Mouse (Mus musculus) CD4-positive, CD25-positive, alpha-beta regulatory T cell, adult 4 months (primary cell): ENCODE data around the gene Nectin1. TPM values are rescaled to one million over a fixed set of nuclear protein-coding genes. Genes with fewer than 3 reads are reported as not detected.

Experiments used
- ATAC-seq: one replicate; pipeline ENCODE4 v1.8.0; 2017
- polyA plus RNA-seq, 2 experiments: library from polyadenylated mRNA; unstranded; fragments of 100-300 nt; shearing (Covaris generic); gene quantifications; one replicate each; pipeline ENCODE4 v1.2.1; 2017

The Nectin1 gene
- polyA plus RNA-seq, 2 experiments from 2014 or later = 0.34 to 0.48 TPM

GRCm38 (mm10) chr9:43768779-43769178, 25.0 kb downstream of the Nectin1 start:
- ATAC-seq = no peak

- no peak for ATAC-seq
These were observed 25.4 kb downstream of the Nectin1 start for GRCm38 (mm10) chr9:43769228-43769627.

- ATAC-seq = no peak
These were observed 26.2 kb downstream of the Nectin1 start for GRCm38 (mm10) chr9:43769940-43770339.

DNA sequence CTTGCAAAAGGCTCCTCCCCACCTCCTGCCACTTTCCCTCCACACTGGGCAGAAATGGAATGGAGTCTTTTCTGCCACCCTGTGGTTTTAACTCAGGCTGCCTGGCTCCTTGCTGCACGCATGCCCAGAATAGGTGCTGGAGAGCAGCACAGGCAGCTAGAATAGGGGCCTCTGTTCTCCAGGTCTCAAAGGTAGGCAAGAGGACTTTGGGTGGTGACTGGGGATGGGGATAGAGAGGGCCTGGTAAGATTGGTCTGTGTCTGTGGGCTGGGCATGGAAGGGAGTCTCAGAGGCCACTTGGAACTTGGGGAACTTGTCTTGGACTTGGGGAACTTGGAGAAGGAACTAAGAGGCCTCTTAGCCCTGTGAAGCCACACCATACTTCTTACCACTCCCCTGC, 27.3 kb downstream of the Nectin1 start:
- ATAC-seq = no peak

DNA sequence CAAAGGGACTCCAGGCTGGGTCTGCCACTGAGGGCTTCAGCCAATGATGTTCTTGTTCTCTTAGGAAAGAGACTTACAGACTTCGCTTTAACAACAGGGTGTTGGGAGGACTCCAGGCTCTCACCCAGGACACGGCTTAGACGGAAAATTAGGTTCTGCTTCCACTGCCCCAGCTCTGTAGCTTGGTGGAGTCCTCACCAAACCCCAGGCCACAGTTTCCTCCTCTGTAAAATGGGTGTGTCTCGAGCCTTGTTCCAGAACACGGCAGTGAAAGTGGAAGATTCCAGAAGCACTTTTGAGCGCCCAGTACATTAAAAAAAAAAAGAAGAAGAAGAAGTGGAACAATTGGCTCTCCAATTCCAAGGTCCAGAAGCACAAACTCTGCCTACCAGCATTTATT, 28.7 kb downstream of the Nectin1 start:
- ATAC-seq = no peak

GRCm38 (mm10) chr9:43773521-43773920, 29.7 kb downstream of the Nectin1 start:
- no peak for ATAC-seq

DNA sequence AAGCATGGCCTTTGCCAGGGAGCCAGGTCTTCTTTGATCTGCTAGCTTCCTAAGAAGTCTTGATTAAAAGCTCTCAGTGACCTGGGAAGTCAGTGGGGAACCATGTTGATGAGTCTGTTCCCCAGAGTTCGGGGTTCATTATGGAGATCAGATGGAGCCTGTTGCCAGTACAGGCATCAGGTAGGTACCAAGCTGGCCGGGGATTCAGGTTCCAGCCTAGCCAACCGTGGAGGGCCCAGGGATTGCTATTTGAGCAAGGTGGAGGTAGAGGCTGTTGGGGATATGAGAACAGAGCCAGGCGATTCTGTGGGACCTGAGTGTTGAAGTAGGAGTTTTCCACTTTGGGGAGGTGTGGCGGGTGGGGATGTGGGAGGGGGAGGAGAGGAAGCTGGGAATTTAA, 30.6 kb downstream of the Nectin1 start:
- no peak for ATAC-seq

DNA sequence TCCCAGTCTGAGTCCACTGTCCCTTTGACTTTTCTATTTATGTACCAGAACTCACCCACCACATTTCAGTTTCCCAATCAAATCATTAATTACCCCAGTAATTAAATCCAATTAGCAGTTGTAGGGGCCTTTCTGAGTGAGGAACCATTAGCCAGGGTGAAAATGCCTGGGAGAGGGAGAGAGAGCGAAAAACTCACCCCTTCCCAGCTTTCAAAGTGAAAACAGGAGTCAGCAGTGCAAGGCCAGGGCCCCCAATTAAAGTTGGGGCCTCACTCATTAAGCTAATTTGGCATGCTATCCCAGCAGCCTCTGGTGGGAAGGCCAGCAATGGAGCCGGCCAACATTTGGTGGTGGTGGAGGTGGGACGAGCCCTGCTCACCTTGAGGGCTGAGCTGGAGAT, 32.4 kb downstream of the Nectin1 start:
- ATAC-seq = no peak

DNA sequence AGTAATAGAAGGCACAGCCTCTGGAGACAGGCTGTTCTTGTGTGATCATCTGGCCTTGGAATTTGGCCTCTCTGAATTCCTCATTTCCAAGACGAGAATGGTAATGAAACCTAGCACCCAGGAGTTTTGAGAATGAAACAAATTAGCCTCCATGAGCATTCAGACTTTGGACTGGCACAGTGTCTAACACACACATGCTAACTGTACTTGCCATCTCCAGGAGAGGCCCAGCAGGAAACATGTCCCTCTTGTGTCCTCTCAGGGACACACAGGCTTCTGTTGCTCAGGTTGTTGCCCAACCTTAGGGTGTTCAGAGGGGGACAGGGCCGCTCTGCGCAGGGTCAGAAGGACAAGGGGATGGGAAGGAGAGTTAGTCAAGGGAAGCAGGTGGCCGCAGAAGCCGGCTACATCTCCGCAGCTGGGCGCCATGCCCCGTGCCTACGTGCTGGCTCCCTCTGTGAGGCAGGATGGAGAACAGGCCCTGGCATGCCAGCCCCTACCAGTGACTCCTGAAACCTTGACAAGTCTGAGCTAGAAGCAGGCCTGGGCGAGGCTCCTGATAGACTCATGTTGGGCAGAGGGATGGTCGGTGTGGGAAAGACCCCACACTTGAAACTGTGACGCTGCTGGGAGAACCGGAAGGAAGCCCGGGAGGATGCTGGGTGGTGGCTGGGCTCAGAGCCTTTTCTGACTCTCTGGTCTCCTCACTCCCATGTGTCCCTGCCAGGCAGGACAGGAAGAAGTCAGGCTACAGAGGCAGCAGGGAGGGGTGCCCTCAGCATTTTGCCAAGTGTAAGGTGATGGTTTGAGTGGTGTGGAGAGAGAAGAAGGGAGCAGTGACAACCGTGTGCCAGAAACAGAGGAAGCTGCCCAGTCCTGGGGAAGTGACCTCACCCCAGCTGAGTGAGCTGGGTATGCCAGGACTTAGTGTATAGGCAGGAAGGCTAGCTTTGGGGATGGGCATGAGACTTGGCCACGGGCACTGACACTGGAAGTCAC, 33.9 kb downstream of the Nectin1 start:
- no peak for ATAC-seq

GRCm38 (mm10) chr9:43780883-43781282, 37.1 kb downstream of the Nectin1 start:
- no peak for ATAC-seq

DNA sequence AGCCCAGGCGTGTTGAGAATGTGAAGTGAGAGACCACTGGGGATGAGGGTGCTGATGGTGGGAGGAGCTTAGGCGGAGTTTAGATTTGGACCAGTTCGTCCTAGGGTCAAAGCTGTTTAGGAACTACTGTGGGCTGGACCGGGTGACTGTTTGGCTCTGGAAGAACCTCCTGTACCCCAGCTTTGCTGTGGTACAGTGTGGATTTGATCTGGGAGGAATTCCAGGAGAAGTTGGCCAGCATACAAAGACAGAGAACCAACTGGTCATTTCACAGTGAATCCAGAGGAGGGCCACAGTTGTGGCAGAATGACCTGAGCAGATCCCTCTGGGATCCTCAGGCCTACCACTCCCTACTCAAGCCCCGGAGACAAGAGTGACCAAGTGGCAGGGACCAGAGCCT, 38.6 kb downstream of the Nectin1 start:
- no peak for ATAC-seq

DNA sequence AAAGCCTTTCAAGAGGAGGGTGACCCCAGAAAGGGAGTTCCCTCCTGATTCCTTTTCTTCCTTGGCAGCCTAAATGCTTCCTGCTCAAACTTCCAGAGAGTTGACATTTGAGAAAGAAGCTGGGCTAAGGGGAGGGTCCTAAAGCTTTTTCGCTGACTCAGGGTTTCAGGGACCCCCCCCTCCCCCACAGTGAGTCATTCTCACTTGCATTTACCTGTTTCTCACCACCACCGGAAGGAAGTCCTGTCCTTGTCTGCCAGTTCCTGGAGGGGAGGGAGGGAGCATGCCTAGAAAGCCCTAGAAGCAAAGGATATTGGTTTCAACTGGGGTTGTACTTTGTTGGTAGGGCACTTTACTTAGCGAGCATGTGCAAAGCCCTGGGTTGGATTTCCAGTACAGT, 40.2 kb downstream of the Nectin1 start:
- peak; percentile 37 for ATAC-seq

GRCm38 (mm10) chr9:43784841-43785240, 41.1 kb downstream of the Nectin1 start:
- ATAC-seq = no peak

GRCm38 (mm10) chr9:43787591-43787990, 43.8 kb downstream of the Nectin1 start:
- no peak for ATAC-seq

DNA sequence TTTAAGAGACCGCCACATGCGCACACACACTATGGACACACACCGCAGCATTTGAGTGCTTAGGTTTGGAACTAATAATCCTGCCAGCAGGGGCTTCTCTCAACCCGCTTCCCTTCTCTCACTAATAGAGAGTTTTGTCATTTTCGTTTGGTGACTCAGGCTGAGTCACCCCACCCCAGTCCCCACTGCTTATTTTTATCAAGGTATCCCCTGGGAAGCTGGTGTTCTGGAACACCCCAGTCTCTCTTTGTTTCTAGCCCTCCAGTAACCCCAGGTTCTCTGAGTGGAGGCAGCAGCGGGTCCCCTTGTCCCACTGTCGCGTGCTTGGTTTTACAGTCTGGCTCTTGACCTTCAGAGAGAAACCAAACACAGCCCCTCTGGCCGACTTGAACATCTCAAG, 48.9 kb downstream of the Nectin1 start:
- no peak for ATAC-seq

GRCm38 (mm10) chr9:43793411-43793810, 49.6 kb downstream of the Nectin1 start:
- no peak for ATAC-seq

DNA sequence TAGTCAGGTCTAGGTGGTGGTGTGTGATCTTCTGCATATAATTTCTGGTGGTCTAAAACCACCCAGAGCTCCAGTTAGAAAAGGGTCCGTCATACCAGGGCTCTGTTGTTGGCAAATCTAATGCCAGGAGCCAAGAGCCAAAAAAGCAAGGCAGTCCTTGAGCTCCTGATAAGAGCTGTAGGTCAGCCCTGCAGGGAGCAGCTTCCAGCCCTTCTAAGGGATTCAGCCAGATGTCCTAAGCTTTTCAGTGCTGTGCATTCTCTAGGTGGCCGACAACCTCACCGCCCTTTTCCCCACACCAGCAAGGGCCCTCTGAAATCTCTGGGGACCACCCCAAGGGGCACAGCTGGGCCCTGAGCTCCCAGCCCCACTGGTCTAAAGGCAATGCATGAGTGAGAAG, 52.2 kb downstream of the Nectin1 start:
- ATAC-seq = no peak

DNA sequence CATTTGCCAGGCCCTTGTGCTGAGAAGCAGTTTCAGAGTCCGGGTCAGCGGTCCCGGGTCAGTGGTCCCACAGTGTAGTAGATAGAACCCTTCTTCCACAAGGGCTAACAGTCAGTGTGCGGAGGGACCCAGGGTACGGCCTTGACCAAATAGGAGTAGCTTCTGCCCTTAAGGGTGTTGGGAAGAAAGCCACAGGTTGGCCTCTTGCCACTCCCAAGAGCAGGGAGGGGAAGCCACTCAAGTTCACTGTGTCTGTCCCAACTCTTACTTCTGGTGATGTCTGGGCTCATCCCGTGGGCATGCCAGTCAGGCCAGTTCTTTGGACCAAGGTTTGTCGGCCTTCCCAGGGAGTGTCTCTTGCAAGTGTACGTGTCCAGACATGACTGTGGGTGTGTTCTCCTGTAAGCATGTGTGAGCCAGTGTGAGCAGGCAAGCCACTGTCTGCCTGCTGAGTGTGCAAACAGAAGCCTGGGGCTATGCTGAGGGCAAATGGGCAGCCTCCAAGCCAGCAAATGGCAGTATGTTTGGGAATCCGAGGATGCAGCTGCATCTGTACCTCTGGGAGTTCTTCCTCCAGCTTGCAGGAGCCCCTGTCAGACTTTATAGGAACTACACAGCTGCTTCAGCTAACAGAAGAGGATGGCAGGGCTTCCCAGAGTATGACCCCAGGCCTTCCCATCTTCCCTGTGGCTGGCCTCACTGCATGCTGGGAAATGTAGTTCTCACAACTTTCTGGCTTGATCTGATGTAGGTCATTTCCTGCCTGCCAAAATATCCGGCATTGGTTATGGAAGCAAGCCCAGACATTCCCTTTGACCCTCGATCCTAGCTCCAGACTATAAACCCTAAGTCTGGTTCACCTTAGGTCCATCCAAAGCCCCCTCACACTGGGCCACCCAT, 53.3 kb downstream of the Nectin1 start:
- no peak for ATAC-seq

- no peak for ATAC-seq
These were observed 54.0 kb downstream of the Nectin1 start for GRCm38 (mm10) chr9:43797746-43798145.

DNA sequence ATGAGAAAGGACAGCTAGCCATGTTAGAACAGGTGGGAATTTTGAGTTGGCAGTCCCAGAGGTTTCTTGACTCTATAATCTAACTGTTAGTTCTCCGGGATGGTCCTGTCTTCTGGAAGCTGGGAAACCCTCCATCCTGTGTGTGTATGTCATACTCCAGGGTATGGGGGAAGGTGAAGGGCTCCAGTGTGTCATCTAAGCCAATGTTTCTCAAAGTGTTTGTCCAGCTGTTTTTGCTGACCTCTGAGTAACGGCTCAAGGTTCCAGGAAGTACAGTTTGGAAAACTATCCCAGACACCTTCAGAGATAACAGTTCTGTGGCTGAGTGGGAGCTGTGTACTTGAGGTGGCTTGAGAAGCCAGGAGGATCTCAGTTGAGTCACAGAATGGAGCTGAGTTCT, 56.7 kb downstream of the Nectin1 start:
- no peak for ATAC-seq

GRCm38 (mm10) chr9:43801911-43802310, 58.1 kb downstream of the Nectin1 start:
- ATAC-seq = no peak

GRCm38 (mm10) chr9:43807565-43807964, 63.8 kb downstream of the Nectin1 start:
- ATAC-seq = no peak

GRCm38 (mm10) chr9:43808099-43808498, 64.3 kb downstream of the Nectin1 start:
- ATAC-seq = no peak
